Mouse (Mus musculus): ENCODE results near the gene Gpatch2.

DNA sequence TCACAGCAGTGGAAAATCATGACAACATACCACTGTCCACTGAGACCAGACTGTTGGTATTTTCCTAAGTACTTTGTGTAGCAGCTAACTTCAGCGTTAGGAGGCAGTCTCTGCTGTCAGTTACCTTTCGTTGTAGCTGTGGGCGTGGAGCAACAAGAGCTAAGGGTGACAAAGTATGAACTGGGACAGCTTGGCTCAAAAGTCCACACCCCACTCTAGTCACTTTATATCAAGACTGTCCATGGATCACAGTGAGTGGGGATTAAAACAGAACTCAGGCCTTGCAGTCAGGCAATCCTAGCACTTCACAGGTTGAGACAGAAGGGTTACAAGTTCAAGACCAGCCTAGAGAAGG, 77.1 kb downstream of the Gpatch2 start:
- TF ChIP-seq POLR2A (IDR thresholded peaks at IDR 0.05; ENCODE audit: borderline replicate concordance, control insufficient read depth, low read depth, low read length) (no peak), CTCF (IDR thresholded peaks at IDR 0.05; ENCODE audit: control insufficient read depth, insufficient read depth, low read length) (no peak)

All from bone marrow, adult 2 months (tissue).